Mouse (Mus musculus): ENCODE measurements around the gene Ttll3. TPM values are rescaled to one million over a fixed set of nuclear protein-coding genes. Genes with fewer than 3 reads are reported as not detected.

Ttll3 gene
- 10 to 100 TPM; 13.1 to 20.7 TPM for total RNA-seq (2021)

GRCm38 (mm10) chr6:113388960-113389359 is at the start of gene Ttll3:
Gene Ttll3, plus strand, starts transcription at chr6:113389260.
- no peak for DNase-seq (ENCODE audit: extremely low spot score in 1 of 2, low spot score in 1 of 2)

GRCm38 (mm10) chr6:113341574-113341973 is 47.5 kb upstream of the Ttll3 start:
- no peak for DNase-seq (ENCODE audit: extremely low spot score in 1 of 2, low spot score in 1 of 2)

- no peak for DNase-seq (ENCODE audit: extremely low spot score in 1 of 2, low spot score in 1 of 2)
Observed at GRCm38 (mm10) chr6:113342297-113342696, 46.8 kb upstream of the Ttll3 start.

- DNase-seq (ENCODE audit: extremely low spot score in 1 of 2, low spot score in 1 of 2) = peak; percentile 52 to 65
Observed at GRCm38 (mm10) chr6:113343177-113344092, 45.6 kb upstream of the Ttll3 start, which contains the start of gene Camk1. Gene Camk1, minus strand, starts transcription at chr6:113343984.

GRCm38 (mm10) chr6:113344321-113344720 is 44.7 kb upstream of the Ttll3 start:
- no peak for DNase-seq (ENCODE audit: extremely low spot score in 1 of 2, low spot score in 1 of 2)

GRCm38 (mm10) chr6:113346897-113347296 is 42.2 kb upstream of the Ttll3 start:
- DNase-seq (ENCODE audit: extremely low spot score in 1 of 2, low spot score in 1 of 2) = no peak

- no peak for DNase-seq (ENCODE audit: extremely low spot score in 1 of 2, low spot score in 1 of 2)
Observed at GRCm38 (mm10) chr6:113350538-113350937, 38.5 kb upstream of the Ttll3 start.

- no peak for DNase-seq (ENCODE audit: extremely low spot score in 1 of 2, low spot score in 1 of 2)
Observed at GRCm38 (mm10) chr6:113351161-113351560, 37.9 kb upstream of the Ttll3 start.

GRCm38 (mm10) chr6:113351653-113352052 is 37.4 kb upstream of the Ttll3 start:
- no peak for DNase-seq (ENCODE audit: extremely low spot score in 1 of 2, low spot score in 1 of 2)

GRCm38 (mm10) chr6:113352820-113353219 is 36.2 kb upstream of the Ttll3 start:
- DNase-seq (ENCODE audit: extremely low spot score in 1 of 2, low spot score in 1 of 2) = no peak

- DNase-seq (ENCODE audit: extremely low spot score in 1 of 2, low spot score in 1 of 2) = no peak
Observed at GRCm38 (mm10) chr6:113353696-113354095, 35.4 kb upstream of the Ttll3 start.

GRCm38 (mm10) chr6:113361476-113361875 is 27.6 kb upstream of the Ttll3 start:
- no peak for DNase-seq (ENCODE audit: extremely low spot score in 1 of 2, low spot score in 1 of 2)

GRCm38 (mm10) chr6:113362241-113362640 is 26.8 kb upstream of the Ttll3 start:
- no peak for DNase-seq (ENCODE audit: extremely low spot score in 1 of 2, low spot score in 1 of 2)

GRCm38 (mm10) chr6:113364518-113365135 is 24.4 kb upstream of the Ttll3 start:
- DNase-seq (ENCODE audit: extremely low spot score in 1 of 2, low spot score in 1 of 2) = no peak

GRCm38 (mm10) chr6:113366639-113367038 is 22.4 kb upstream of the Ttll3 start:
- no peak for DNase-seq (ENCODE audit: extremely low spot score in 1 of 2, low spot score in 1 of 2)

- DNase-seq (ENCODE audit: extremely low spot score in 1 of 2, low spot score in 1 of 2) = no peak
Observed at GRCm38 (mm10) chr6:113367574-113367973, 21.5 kb upstream of the Ttll3 start.

GRCm38 (mm10) chr6:113368124-113368523 is 20.9 kb upstream of the Ttll3 start:
- DNase-seq (ENCODE audit: extremely low spot score in 1 of 2, low spot score in 1 of 2) = no peak

- DNase-seq (ENCODE audit: extremely low spot score in 1 of 2, low spot score in 1 of 2) = no peak
Observed at GRCm38 (mm10) chr6:113368577-113368976, 20.5 kb upstream of the Ttll3 start.

GRCm38 (mm10) chr6:113370194-113370929 is 18.7 kb upstream of the Ttll3 start:
- no peak for DNase-seq (ENCODE audit: extremely low spot score in 1 of 2, low spot score in 1 of 2)

GRCm38 (mm10) chr6:113373491-113373890 is 15.6 kb upstream of the Ttll3 start:
- DNase-seq (ENCODE audit: extremely low spot score in 1 of 2, low spot score in 1 of 2) = no peak

GRCm38 (mm10) chr6:113377172-113377495 is 11.9 kb upstream of the Ttll3 start:
- no peak for DNase-seq (ENCODE audit: extremely low spot score in 1 of 2, low spot score in 1 of 2)

All from layer of hippocampus, postnatal 25 days (tissue).